Mouse (Mus musculus): ENCODE measurements at regions not wholly inside any gene's neighbourhood (a gene's known extent, or its start where the extent isn't known, plus 50 kb on each side); places are given as distances from the start of the nearest gene placed in this dataset.

DNA sequence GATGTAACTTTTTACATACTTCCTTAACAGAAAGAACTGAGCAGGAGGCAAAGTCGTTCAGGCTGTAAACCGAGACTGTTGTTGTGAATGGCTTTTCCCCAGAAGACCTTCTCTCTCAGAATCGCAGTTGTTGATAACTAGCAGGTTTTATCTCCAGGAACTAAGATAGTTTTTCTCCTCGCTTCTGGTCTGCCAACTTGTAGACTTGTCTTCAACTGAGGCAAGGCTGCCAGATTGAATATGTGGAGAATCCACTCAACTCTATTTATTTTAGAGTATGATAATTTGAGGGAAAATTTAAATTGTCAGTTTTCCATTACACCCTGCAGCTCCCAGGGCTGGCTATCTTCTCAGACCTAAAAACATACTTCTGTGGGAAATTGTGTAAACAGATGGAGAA lies 206.6 kb upstream of the Tet2 start:
- no peak for DNase-seq

DNA sequence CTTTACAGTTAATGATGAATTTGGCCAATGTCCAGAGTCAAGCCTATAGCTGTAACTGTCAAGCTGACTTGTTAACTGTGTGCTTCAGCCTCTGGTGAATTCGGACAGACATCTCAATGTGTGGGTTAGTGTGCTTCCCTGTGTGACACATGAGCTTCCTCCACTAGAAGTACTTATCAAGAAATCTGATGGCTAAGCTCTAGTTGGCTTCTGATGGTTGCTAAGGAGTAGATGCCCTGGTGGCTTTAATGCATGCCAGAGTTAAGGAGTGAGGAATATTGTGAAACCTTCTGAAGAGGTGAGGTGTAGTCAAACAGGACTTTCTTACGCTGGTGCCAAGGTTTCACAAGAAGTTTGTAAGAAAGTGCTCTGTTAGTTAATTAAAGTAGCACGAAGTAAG lies 208.1 kb upstream of the Tet2 start:
- DNase-seq: no peak

DNA sequence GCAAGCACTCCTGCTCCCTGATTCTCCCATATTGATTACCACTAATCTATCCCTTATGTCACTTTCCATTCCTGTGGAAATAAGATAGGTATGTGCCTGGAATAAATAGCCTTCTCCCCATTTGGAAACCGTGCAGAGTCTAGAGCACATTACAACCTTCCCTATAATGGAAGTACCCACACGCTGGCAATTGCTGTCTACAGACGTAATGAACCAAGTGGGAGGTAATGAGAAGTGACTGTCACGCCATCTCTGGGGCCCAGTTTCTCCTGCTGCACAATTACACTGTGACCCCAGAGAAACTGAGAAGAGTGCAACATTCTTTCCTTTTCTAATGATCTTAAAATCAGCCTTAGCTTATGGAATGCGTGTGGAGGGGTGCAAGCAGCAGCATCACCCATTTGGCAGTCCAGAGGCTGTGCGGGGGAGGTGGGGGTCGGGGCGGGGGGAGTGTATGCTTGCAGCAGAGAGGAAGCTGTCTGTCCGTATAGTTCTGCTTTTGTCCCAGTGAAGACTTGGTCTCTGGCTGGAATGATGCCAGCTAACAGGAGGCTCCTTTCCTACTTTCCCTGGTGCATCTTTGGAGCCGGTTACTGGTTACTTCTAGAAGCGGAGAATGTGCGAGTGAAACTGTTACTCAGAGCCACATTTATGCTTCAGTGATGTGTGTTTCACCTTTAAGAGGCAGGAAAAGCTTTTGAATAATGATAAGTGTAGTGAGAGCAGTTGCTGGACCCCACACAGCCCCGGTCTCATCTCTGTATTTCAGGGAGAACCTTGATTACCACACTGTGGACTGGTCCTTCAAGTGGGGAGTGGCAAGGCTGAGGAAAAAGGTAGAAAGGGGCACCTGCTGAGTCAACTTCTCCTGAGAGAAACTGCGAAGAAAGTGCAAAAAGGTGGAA lies 209.3 kb upstream of the Tet2 start:
- peak; percentile 41 for DNase-seq

DNA sequence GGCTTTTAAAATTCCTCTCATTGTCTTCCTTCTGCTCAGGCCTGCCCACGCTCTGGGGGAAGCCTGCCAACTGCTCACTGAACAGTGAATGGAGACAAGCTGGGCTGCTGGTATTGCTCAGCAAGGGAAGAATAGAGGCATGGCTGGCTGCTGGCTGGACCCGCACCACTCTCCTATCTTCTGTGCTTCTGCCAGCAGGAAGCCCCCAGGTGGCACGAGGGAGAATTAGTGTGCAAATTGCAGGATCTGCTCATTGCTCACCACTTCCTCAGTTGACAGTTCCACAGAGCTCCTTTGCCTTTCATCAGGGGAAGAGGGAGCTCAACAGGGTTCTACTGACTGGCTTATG lies 209.9 kb upstream of the Tet2 start:
- peak; percentile 93 for DNase-seq

DNA sequence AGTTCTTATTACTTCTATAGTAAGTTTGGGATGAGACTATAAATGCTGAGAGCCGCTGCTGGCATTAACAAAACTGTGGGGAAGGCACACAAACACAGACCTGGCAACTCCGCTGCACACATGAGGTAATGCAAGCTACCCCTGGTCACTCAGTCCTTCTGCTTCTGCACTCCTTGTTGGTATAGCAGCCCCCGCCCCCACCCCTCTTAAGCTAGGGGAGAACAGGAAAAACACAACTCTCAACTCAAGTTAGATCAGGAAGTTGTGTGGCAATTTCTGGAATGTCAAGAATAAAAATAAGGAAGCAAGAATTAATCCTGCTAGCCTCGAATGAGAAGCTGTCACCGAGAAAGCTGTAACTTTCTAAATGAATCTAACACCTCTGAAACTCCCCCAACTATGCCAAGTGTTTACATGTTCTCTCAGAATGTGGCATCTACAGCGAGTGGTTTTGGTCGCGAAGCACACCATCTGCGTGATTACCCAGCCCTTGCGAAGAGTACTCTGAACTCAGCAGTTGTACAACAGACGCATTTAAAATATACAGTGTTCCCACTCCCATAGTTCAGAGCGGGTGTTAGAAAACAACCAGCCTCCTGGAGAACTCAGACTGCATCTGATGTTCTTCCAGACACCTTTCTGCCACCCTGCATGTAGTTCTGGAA lies 212.9 kb upstream of the Tet2 start:
- peak; percentile 64 for DNase-seq

DNA sequence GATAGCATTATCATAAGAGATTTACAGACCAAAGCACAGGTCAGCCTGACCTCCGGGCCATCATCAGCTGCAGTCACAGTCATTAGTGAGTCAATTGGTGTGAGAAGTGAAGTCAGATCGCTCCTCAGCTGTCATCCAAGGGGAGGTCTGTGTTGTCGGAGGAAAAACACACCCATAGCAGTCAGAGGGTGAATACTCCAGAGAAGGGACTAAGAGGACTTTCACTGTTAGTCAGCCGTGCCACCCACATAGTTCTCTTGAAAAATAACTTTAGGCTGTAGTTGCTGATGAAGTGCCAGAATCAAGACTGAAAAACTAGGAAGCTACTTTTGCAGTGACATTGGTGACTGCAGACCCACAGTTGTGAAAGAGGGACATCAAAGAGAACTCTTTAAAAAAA lies 213.5 kb upstream of the Tet2 start:
- DNase-seq: peak; percentile 9

DNA sequence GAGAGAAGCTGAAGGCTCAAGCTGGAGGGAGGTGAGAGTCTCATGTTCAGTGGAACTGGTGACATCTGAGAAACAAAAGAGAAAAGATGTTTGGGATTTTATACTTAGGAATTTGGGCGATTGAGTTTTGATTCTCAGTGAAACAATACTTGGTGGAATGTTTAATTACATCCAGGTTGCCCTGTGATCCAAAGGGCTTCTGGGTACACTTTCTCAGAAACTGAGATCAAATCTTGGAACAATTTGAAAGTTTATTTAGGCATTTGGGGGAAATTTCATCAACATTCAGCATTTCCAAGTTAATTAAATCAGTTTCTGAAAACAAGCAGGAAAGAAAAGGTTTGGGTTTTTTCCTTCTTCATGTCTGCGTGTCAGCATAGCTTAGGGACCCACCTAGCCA lies 214.7 kb upstream of the Tet2 start:
- no peak for DNase-seq

DNA sequence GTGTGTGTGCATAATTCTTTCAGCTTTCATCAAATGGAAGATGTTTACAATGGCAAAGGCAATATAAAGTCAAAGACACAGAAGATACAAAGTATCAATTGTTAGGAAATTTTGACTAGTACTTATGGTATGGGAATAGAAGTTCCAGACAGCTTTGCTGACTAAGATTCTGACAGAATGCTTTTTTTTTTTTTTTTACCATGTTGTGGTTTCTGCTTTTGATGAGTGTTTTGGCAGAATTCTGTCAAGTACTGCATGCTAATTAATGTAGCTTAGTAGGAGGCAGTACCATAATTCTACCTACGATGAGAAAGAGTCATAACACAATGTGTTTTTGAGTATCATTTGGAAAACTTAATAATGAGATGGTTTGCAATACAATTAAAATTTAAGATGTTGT lies 215.3 kb upstream of the Tet2 start:
- DNase-seq: no peak

DNA sequence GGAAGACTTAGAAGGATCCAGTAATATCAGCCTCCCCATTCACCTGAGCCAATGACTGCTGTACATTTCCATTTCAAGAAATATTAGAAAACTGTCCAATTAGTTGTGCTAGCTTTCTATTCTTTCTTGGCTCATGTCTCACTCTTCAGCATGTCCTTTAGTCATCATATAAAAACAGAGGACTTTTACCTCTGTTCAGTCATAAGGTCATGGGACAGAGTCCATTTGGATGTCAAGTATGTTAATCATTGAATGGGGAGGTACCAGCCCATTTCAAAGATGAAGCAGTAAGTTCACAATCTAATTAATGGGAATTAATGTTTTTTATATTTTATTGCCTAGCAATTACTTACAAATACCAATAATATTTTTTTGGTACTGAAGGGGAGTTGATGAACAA lies 218.8 kb upstream of the Tet2 start:
- DNase-seq: no peak

DNA sequence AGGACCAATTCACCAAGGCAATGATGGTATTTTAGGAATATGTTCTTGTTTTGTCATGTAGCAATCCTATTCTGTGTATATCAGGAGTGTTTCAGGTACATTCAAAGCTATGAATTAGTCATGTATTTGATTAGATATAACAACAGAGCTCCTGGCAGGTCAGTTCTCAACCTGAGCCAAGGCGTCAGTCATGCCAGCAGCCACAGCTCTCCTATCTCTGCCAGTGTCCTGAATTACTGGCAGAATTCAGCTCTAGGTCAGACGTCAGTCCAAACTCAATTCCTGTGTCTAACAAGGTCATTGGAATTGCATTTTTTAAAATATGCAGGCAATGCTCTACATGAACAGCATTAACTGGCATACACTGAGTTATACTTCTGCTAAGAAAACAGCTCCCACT lies 228.6 kb upstream of the Tet2 start:
- no peak for DNase-seq

DNA sequence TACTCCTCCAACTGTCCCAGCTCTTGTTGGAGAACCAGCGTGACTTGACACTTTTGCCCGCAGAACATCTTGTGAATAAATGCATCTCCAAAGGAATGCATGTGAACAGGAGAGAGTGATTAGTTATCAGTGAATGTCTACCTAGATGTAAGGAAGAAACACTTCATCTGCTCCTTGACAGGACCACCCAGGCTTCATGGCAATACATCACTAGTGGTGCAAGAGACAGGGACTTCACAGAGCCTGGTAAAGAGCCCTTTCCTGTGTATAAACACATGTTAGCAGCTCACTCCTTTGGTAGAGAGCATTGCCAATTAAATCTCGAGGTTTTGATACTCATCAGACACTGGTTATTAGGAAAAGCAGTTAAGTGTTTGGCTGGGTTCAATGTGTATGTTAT lies 229.3 kb upstream of the Tet2 start:
- DNase-seq: no peak

DNA sequence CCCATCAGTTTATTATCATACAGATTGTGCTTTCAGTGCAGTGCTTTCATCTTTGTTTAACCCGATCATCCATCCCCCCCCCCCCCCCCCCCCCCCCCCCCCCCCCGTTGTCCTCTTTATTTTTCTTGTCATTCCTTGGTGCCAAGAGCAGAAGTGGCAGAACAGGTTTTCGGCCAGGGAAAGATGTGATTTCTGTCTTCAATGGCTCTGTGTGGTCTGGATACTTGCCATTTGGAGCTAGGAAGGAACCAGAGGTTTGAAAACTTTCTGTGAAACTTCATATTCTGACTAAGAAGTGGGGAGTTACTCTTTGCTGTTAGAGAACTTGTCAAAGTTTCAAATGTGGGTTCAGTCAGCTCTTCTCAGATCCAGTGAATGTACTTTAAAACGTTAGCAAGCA lies 231.1 kb upstream of the Tet2 start:
- no peak for DNase-seq

DNA sequence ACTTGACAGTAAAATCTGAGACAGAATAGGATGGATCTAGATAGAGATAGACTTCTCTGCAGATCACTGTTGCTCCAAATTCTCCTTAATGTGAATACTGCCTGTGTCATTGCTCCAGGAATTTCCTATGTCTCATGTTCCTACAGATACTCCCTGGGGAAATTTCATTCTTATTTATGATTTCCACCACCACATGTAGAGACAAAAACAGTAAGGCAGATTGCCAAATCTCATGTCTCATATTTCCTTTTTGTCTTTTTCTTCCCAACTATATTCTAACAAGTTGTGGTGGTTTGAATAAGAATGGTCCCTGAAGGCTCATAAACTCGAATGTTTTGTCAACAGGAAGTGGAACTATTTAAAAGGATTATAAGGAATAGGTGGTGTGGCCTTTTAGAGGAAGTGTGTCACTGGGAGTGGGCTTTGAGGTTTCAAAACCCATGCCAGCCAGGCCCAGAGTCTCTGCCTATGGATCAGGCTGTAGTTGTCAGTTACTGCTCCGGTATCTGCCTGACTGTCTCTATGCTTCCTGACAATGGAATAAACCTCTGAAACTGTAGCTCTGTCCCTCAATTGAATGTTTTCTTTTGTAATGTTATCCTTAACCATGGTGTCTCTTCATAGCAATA lies 234.3 kb upstream of the Tet2 start:
- DNase-seq: no peak

DNA sequence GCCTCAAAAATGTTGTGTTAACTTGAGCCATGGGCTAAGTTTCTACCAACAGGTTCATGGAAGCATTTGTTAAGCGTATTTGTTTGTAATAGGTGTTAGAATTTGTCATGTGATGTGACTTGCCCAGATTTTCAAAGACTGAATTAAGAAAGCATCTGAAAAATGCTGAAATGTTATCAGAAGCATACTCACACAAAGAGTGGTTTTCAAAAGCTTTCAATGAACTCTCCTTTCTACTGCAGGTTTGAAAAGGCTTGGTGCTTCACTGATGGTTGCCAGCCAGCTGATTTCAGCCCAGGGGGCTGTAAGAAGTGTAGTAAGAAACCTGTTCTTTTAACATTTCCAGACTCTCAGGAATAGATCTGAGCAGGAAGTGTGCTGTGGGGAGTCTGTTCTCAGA lies 238.1 kb upstream of the Tet2 start:
- DNase-seq: no peak

DNA sequence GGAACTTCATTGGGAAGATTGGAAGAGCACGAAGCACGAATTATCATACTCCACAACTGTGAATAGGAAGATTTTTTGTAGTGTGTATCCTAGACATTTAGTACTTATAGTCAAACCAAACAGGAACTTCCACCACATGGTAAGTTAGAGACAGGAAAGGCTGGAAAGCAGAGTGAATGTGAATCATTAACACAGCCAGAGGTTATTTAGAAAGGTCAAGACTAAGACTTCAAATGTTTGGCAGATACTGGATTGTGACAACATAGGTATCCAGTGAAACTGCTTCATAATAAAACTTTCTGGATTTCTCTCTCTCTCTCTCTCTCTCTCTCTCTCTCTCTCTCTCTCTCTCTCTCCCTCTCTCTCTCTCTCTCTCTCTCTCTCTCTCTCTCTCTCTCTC lies 246.4 kb upstream of the Tet2 start:
- DNase-seq: no peak

DNA sequence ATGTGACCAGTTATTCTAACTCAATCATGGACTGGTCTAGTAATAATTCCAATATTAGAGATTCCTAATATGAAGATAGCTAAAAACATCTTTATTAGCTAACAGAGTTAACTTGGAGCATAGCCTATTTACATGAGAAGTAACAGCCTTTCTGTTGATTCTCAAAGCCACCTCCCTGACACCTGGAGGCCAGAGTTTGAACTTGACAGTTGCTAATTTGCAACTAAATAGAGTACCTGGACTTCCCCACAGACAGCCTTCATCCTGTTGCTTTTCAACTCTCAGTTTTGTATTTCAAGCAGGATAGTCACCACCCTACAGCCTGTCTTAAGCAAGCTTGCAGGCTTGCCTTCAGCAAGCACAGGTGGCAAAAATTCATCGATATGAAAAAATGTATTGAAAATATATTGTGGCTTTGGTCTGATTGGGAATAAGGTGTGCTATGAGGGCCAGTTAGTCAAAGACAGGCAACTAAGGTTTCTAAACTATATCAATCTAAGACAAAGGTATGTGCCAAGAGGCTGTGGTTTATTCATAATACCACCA lies 264.1 kb upstream of the Tet2 start:
- no peak for DNase-seq

DNA sequence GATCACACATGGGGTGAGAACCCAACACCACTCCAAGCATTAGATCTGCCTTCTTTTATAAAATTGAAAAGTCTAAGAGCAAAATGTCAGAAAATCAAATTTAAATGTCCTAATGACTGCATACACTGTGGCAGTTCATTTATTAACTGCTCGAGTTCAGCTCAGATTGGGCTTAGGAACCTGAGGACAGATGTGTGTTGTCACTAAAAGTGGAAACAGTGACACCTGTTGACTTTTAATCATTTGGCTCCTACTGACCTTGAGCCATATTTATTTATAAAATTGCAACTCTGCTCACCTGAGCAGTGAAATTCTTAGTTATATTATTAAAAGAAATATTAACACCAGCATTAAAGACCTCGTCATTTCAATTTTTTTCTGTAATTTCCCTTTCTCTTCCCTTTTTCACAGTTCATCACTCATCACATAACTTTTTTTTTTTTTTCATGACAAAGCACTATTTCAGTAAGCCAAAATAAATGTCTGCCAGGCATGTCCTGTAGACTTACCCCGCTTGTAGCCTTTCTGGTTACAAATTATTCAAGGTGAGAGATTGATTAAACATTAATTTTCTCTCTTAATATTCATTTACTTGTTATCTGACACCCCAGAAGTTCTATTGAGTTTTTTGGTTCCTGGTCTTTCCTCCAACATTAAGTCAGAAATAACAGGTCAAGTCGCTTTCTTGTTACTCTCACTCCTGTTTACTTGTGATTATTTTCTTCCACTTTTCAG lies 274.2 kb upstream of the Tet2 start:
- DNase-seq: no peak

DNA sequence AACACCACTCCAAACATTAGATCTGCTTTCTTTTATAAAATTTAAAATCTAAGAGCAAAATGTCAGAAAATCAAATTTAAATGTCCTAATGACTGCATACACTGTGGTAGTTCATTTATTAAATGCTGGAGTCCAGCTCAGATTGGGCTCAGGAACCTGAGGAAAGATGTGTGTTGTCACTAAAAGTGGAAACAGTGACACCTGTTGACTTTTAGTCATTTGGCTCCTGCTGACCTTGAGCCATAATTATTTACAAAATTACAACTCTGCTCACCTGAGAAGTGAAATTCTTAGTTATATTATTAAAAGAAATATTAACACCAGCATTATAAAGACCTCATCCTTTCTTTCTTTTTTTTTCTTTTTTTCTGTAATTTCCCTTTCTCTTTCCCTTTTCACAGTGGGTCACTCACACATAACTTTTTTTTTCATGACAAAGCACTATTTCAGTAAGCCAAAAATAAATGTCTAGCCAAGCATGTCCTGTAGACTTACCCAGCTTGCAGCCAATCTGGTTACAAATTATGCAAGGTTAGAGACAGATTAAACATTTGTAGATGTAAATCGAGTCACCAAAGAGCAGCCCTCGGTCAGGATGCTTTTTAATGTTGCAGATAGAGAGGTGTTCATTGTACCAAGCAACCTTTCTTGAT lies 288.9 kb upstream of the Tet2 start:
- DNase-seq: no peak

DNA sequence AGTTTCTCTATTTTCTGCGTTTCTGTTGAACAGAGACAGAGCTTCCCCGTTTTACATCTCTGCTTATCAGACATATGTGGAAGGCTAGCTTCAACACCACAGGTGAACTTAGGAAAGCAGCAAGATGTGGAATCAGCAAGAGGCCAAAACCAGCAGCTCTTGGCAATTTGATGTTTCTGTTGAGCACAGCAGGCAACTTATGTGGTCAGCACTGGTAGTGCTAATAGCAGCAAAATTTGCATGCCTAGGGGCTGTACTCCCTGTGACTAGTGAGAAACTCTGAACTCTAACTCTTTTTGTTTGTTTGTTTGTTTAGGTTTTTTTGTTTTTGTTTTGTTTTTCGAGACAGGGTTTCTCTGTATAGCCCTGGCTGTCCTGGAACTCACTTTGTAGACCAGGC lies 289.5 kb upstream of the Tet2 start:
- no peak for DNase-seq

DNA sequence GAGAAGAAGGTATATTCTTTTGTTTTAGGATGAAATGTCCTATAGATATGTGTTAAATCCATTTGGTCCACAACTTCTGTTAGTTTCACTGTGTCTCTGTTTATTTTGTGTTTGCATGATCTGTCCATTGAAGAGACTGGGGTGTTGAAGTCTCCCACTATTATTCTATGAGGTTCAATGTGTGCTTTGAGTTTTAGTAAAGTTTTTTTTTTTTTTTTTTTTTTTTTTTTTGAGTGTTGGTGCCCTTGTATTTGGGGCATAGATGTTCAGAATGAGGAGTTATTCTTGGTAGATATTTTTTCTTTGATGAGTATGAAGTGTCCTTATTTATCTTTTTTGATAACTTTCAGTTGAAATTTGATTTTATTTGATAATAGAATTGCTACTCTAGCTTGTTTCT lies 301.4 kb upstream of the Tet2 start:
- no peak for DNase-seq

DNA sequence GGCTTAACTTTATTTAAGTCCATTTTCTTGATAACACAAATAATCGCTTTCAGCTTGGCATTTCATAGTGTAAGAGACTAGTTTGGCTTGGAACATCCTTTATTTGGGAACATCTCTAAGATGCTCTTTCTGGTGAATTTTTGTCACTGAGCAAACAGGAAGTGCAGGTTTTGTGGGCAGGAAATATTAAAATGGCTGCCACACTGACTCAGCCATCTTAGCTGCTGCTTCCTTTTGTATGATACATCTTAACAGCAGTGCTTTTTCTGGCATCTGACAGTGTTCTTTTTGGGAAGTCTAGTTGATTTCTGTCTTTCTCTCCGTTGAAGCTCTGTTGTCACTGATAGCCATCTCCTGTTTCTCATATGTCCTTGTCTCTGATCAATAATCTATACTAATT lies 329.4 kb upstream of the Tet2 start:
- no peak for DNase-seq

DNA sequence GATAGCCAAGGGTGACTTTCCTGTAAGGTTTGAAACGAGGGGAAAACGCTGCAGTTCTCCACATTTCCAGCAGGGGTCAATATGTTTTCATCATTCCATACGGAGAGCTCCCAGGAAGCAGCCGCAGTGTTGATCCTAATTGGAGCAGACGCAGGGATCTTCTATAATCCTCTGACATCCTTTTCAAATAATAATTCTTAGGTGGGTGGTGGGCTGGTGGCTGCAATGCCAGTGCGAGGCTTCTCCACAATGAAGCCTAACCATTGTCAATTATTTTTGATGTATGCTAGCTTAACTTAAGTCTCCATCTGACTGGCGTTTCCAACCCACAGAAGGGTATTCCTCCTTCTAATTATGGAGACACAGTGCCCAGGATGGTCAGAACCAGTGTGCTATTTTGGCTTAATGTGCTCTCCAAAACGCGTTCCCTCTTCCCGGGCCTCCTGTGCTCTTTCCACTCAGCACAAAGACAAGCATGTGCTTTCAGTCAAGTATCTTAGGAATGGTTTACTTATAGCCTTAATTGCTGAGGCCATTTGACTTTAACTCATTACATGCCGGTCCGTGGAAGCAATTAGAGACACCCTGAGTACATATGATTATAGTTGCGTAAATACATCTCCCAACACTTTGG lies 331.6 kb upstream of the Tet2 start:
- DNase-seq: peak; percentile 61
